Mouse (Mus musculus) embryonic facial prominence, embryonic 10.5 days (tissue): ENCODE measurements around the gene Ranbp3l. TPM values are rescaled to one million over a fixed set of nuclear protein-coding genes. Genes with fewer than 3 reads are reported as not detected.

Experiments used
- DNase-seq: peaks from one replicate; pipeline ENCODE4 v3.0.0-alpha.2; 2017; ENCODE audit warnings: low spot score
- H3K27ac ChIP-seq: fragments of 300-500 bp; sonication (generic); replicated peaks from 2 replicates; pipeline ENCODE4 v1.5.1; 2016; ENCODE audit warnings: mild to moderate bottlenecking
- H3K27me3 ChIP-seq: fragments of 300-500 bp; sonication (generic); replicated peaks from 2 replicates; pipeline ENCODE4 v1.6.1; 2016; ENCODE audit warnings: low read depth, mild to moderate bottlenecking; ENCODE audit not compliant: poor library complexity, severe bottlenecking
- H3K36me3 ChIP-seq: fragments of 300-500 bp; sonication (generic); replicated peaks from 2 replicates; pipeline ENCODE4 v1.6.1; 2016; ENCODE audit warnings: mild to moderate bottlenecking, moderate library complexity
- H3K4me1 ChIP-seq: fragments of 300-500 bp; sonication (generic); 2 replicates; pipeline ENCODE4 v1.6.1; 2016
- H3K4me3 ChIP-seq: fragments of 300-500 bp; sonication (generic); 2 replicates; pipeline ENCODE4 v1.5.1; 2016; ENCODE audit warnings: mild to moderate bottlenecking, moderate library complexity
- H3K9me3 ChIP-seq: fragments of 300-500 bp; sonication (generic); 2 replicates; pipeline ENCODE4 v1.6.1; 2016; ENCODE audit warnings: mild to moderate bottlenecking
- WGBS: fragments of 180-500 bp; shearing (Covaris S2); methylation state at CpG from one replicate; pipeline ENCODE4 v1.1.7; 2016; 5-methylcytosine and 5-hydroxymethylcytosine counted together
- polyA plus RNA-seq: library from polyadenylated mRNA; unstranded; fragments of >200 nt; fragmentation: Nextera tagmentation; extraction: Ambion mirVana; gene quantifications from 2 replicates; pipeline ENCODE4 v1.2.1, GENCODE M21; 2016

Ranbp3l gene
- polyA plus RNA-seq, 1 experiment from 2014 or later, result 0.05 TPM

GRCm38 (mm10) chr15:9113556-9113955, 145.8 kb downstream of the Ranbp3l start:
- WGBS, result 87% methylated on average over 9 of the region's 9 CpGs

GRCm38 (mm10) chr15:9114131-9114530, 146.4 kb downstream of the Ranbp3l start:
- no peak for DNase-seq
- no peaks in the 10 kb centered on the region for H3K27me3 ChIP-seq
- no peak overlapping the region for H3K27ac ChIP-seq
- peaks cover 88% of the 10 kb centered on the region for H3K36me3 ChIP-seq
- no peaks in the 10 kb centered on the region for H3K9me3 ChIP-seq
- no peak overlapping the region for H3K4me3 ChIP-seq
- H3K4me1 ChIP-seq, result peaks cover 8% of the 10 kb centered on the region; the same call in 1 of the 2 replicates
- WGBS, result 79% methylated on average over 4 of the region's 4 CpGs

More at GRCm38 (mm10) chr15:9113556-9113955, 145.8 kb downstream of the Ranbp3l start:
- no peak for DNase-seq
- Histone ChIP-seq H3K4me3 (no peak overlapping the region), H3K36me3 (peaks cover 86% of the 10 kb centered on the region), H3K27ac (no peak overlapping the region), H3K27me3 (no peaks in the 10 kb centered on the region), H3K9me3 (no peaks in the 10 kb centered on the region), H3K4me1 (peaks cover 8% of the 10 kb centered on the region; the same call in 1 of the 2 replicates)

- Histone ChIP-seq H3K27me3 (no peaks in the 10 kb centered on the region), H3K36me3 (peaks cover 93% of the 10 kb centered on the region), H3K9me3 (no peaks in the 10 kb centered on the region), H3K4me1 (peaks cover 8% of the 10 kb centered on the region; the same call in 1 of the 2 replicates), H3K27ac (no peak overlapping the region), H3K4me3 (no peak overlapping the region)
- DNase-seq, result no peak
- 59% methylated on average over 5 of the region's 5 CpGs for WGBS
These were observed 146.8 kb downstream of the Ranbp3l start for GRCm38 (mm10) chr15:9114599-9114998.

Other genes starting within 250 kb of the Ranbp3l start
- 35.2 and 36.1 TPM in 2 replicates for gene Nadk2, start 103.3 kb downstream of the Ranbp3l start, polyA plus RNA-seq
- gene Lmbrd2, start 172.6 kb downstream of the Ranbp3l start, polyA plus RNA-seq, result 1.9 and 2.6 TPM in 2 replicates
- 128 and 129 TPM in 2 replicates for gene Skp2, start 187.5 kb downstream of the Ranbp3l start, polyA plus RNA-seq